Mouse (Mus musculus) myocyte (in vitro differentiated cells): ENCODE data around the gene Frrs1l. TPM values are rescaled to one million over a fixed set of nuclear protein-coding genes. Genes with fewer than 3 reads are reported as not detected.

Experiments
- H3K27me3 ChIP-seq: one replicate; pipeline ENCODE4 v1.6.1; 2011; ENCODE audit not compliant: control insufficient read depth, insufficient read depth, insufficient read length
- H3K36me3 ChIP-seq: one replicate; pipeline ENCODE4 v1.6.1; 2011; ENCODE audit not compliant: control insufficient read depth, insufficient read depth
- H3K4me2 ChIP-seq: one replicate; pipeline ENCODE4 v1.6.1; 2011; ENCODE audit warnings: low read depth, control low read depth
- H3K4me3 ChIP-seq: one replicate; pipeline ENCODE4 v1.5.1; 2011; ENCODE audit warnings: mild to moderate bottlenecking, control low read depth, moderate library complexity
- H3K79me2 ChIP-seq: one replicate; pipeline ENCODE4 v1.6.1; 2011; ENCODE audit not compliant: control insufficient read depth, insufficient read depth
- H3ac ChIP-seq: one replicate; pipeline ENCODE4 v1.6.1; 2011; ENCODE audit not compliant: control insufficient read depth, insufficient read length
- CEBPB ChIP-seq: IDR thresholded peaks from 2 replicates; pipeline ENCODE4 v1.6.1; 2011; ENCODE audit warnings: mild to moderate bottlenecking, moderate library complexity; ENCODE audit not compliant: poor library complexity, insufficient read depth, severe bottlenecking
- E2F4 ChIP-seq: IDR thresholded peaks from one replicate; pipeline ENCODE4 v1.6.1; 2011; ENCODE audit warnings: mild to moderate bottlenecking, control low read depth, moderate library complexity; ENCODE audit not compliant: insufficient read depth
- MAX ChIP-seq: IDR thresholded peaks from one replicate; pipeline ENCODE4 v1.6.1; 2011; ENCODE audit warnings: low read depth, mild to moderate bottlenecking, control low read depth
- MYOD1 ChIP-seq, 3 experiments: IDR thresholded peaks; one replicate each; pipeline ENCODE4 v1.6.1; 2011; ENCODE audit warnings: control low read depth in 2 of 3, low read depth in 2 of 3, mild to moderate bottlenecking in 2 of 3, moderate library complexity in 1 of 3; ENCODE audit not compliant: insufficient read length in 2 of 3, control insufficient read depth in 1 of 3
- MYOG ChIP-seq, 3 experiments: IDR thresholded peaks; one replicate each; pipeline ENCODE4 v1.6.1; 2011; ENCODE audit warnings: control low read depth in 2 of 3, low read depth in 2 of 3, mild to moderate bottlenecking in 2 of 3; ENCODE audit not compliant: insufficient read length in 2 of 3, control insufficient read depth in 1 of 3, insufficient read depth in 1 of 3
- POLR2A ChIP-seq: IDR thresholded peaks from one replicate; pipeline ENCODE4 v1.6.1; 2011; ENCODE audit warnings: low read depth, mild to moderate bottlenecking, control low read depth, moderate library complexity; ENCODE audit not compliant: insufficient read length
- POLR2AphosphoS2 ChIP-seq: IDR thresholded peaks from one replicate; pipeline ENCODE4 v1.6.1; 2011; ENCODE audit warnings: low read depth, control low read depth; ENCODE audit not compliant: insufficient read length
- REST ChIP-seq: IDR thresholded peaks from one replicate; pipeline ENCODE4 v1.6.1; 2011; ENCODE audit warnings: mild to moderate bottlenecking, control low read depth, moderate library complexity; ENCODE audit not compliant: insufficient read depth, insufficient read length
- SRF ChIP-seq: IDR thresholded peaks from one replicate; pipeline ENCODE4 v1.6.1; 2011; ENCODE audit warnings: low read depth; ENCODE audit not compliant: control insufficient read depth, insufficient read length
- TCF12 ChIP-seq: IDR thresholded peaks from one replicate; pipeline ENCODE4 v1.6.1; 2011; ENCODE audit warnings: mild to moderate bottlenecking, control low read depth; ENCODE audit not compliant: poor library complexity, insufficient read depth, severe bottlenecking
- TCF3 ChIP-seq: IDR thresholded peaks from one replicate; pipeline ENCODE4 v1.6.1; 2011; ENCODE audit warnings: low read depth, control low read depth; ENCODE audit not compliant: insufficient read length
- USF1 ChIP-seq: IDR thresholded peaks from one replicate; pipeline ENCODE4 v1.6.1; 2011; ENCODE audit warnings: low read depth, mild to moderate bottlenecking, control low read depth, moderate library complexity
- polyA plus RNA-seq: library from polyadenylated mRNA; unstranded; fragments of >200 nt; fragmentation: generic; extraction: Trizol; gene quantifications from one replicate; pipeline ENCODE4 v1.2.1, GENCODE M21; 2012; ENCODE audit warnings: missing spikeins

The Frrs1l gene
- polyA plus RNA-seq, 1 experiment: not detected

- peaks cover 32% of the 10 kb centered on the region for H3K27me3 ChIP-seq
- no peaks in the 10 kb centered on the region for H3K79me2 ChIP-seq
- no peak overlapping the region for H3ac ChIP-seq
- no peak overlapping the region for H3K4me2 ChIP-seq
- no peak overlapping the region for H3K4me3 ChIP-seq
- TF ChIP-seq TCF3: no peak
- no peak for TF ChIP-seq MYOG (IDR thresholded peaks at IDR 0.05; ENCODE audit: control insufficient read depth in 1 of 3, insufficient read depth in 1 of 3, insufficient read length in 2 of 3, low read depth in 2 of 3)
- TF ChIP-seq REST: no peak
- no peak for TF ChIP-seq SRF
- TF ChIP-seq MYOD1 (IDR thresholded peaks at IDR 0.05; ENCODE audit: control insufficient read depth in 1 of 3, insufficient read length in 2 of 3, low read depth in 2 of 3): no peak
- TF ChIP-seq POLR2AphosphoS2: no peak
- TF ChIP-seq POLR2A: no peak
- TF ChIP-seq E2F4: no peak
- no peak for TF ChIP-seq CEBPB
- no peaks in the 10 kb centered on the region for H3K36me3 ChIP-seq
Measured at GRCm38 (mm10) chr4:57010425-57010824, 20.2 kb upstream of the Frrs1l start.

- Histone ChIP-seq H3ac (no peak overlapping the region), H3K4me2 (no peak overlapping the region), H3K4me3 (no peak overlapping the region), H3K79me2 (no peaks in the 10 kb centered on the region), H3K36me3 (no peaks in the 10 kb centered on the region), H3K27me3 (peaks cover 8% of the 10 kb centered on the region)
- no peak for TF ChIP-seq TCF12
- no peak for TF ChIP-seq MYOD1 (IDR thresholded peaks at IDR 0.05; ENCODE audit: control insufficient read depth in 1 of 3, insufficient read length in 2 of 3, low read depth in 2 of 3)
- TF ChIP-seq REST: no peak
Measured at GRCm38 (mm10) chr4:57007717-57008116, 17.5 kb upstream of the Frrs1l start.

- Histone ChIP-seq H3K4me3 (no peak overlapping the region), H3ac (no peak overlapping the region), H3K27me3 (peaks cover 8% of the 10 kb centered on the region), H3K4me2 (no peak overlapping the region), H3K36me3 (no peaks in the 10 kb centered on the region), H3K79me2 (no peaks in the 10 kb centered on the region)
- TF ChIP-seq TCF3: no peak
- TF ChIP-seq E2F4: no peak
Measured at GRCm38 (mm10) chr4:57005011-57005410, 14.8 kb upstream of the Frrs1l start.

- TF ChIP-seq MAX (no peak), MYOD1 (IDR thresholded peaks at IDR 0.05; ENCODE audit: control insufficient read depth in 1 of 3, insufficient read length in 2 of 3, low read depth in 2 of 3) (no peak), REST (no peak), SRF (no peak), TCF3 (no peak), E2F4 (no peak), MYOG (IDR thresholded peaks at IDR 0.05; ENCODE audit: control insufficient read depth in 1 of 3, insufficient read depth in 1 of 3, insufficient read length in 2 of 3, low read depth in 2 of 3) (no peak), POLR2AphosphoS2 (no peak)
- Histone ChIP-seq H3ac (no peak overlapping the region), H3K27me3 (peaks cover 8% of the 10 kb centered on the region), H3K4me2 (no peak overlapping the region), H3K36me3 (no peaks in the 10 kb centered on the region), H3K4me3 (no peak overlapping the region), H3K79me2 (no peaks in the 10 kb centered on the region)
Measured at GRCm38 (mm10) chr4:57003886-57004285, 13.7 kb upstream of the Frrs1l start.

GRCm38 (mm10) chr4:57002751-57003150, 12.6 kb upstream of the Frrs1l start:
- no peak overlapping the region for H3K4me3 ChIP-seq
- H3K79me2 ChIP-seq: no peaks in the 10 kb centered on the region
- no peak for TF ChIP-seq E2F4
- TF ChIP-seq USF1: no peak
- no peak for TF ChIP-seq REST
- TF ChIP-seq MYOD1 (IDR thresholded peaks at IDR 0.05; ENCODE audit: control insufficient read depth in 1 of 3, insufficient read length in 2 of 3, low read depth in 2 of 3): no peak
- TF ChIP-seq TCF12: no peak
- no peak for TF ChIP-seq MYOG (IDR thresholded peaks at IDR 0.05; ENCODE audit: control insufficient read depth in 1 of 3, insufficient read depth in 1 of 3, insufficient read length in 2 of 3, low read depth in 2 of 3)
- no peak for TF ChIP-seq POLR2A
- no peak for TF ChIP-seq MAX
- TF ChIP-seq POLR2AphosphoS2: no peak
- TF ChIP-seq SRF: no peak
- no peak for TF ChIP-seq TCF3
- TF ChIP-seq CEBPB: no peak
- H3K27me3 ChIP-seq: peaks cover 5% of the 10 kb centered on the region
- no peak overlapping the region for H3ac ChIP-seq
- no peaks in the 10 kb centered on the region for H3K36me3 ChIP-seq
- H3K4me2 ChIP-seq: no peak overlapping the region
